Mouse (Mus musculus) large intestine, adult 2 months (tissue): ENCODE results near the gene Gstp3. TPM values are rescaled to one million over a fixed set of nuclear protein-coding genes. Genes with fewer than 3 reads are reported as not detected.

Experiments
- DNase-seq: peaks from one replicate; pipeline ENCODE4 v3.0.0-alpha.2; 2012; ENCODE audit warnings: low read depth, low spot score
- WGBS: fragments of 180-500 bp; shearing (Covaris S2); methylation state at CpG from one replicate; pipeline ENCODE4 v1.1.7; 2018; 5-methylcytosine and 5-hydroxymethylcytosine counted together
- polyA plus RNA-seq: library from polyadenylated mRNA; depleted of rRNA; stranded (reverse); fragments of >200 nt; gene quantifications from 2 replicates; pipeline ENCODE4 v1.2.3, GENCODE M21; 2012; rRNA removed

Gstp3 gene
- 19.4 and 21.9 TPM in 2 replicates for polyA plus RNA-seq

DNA sequence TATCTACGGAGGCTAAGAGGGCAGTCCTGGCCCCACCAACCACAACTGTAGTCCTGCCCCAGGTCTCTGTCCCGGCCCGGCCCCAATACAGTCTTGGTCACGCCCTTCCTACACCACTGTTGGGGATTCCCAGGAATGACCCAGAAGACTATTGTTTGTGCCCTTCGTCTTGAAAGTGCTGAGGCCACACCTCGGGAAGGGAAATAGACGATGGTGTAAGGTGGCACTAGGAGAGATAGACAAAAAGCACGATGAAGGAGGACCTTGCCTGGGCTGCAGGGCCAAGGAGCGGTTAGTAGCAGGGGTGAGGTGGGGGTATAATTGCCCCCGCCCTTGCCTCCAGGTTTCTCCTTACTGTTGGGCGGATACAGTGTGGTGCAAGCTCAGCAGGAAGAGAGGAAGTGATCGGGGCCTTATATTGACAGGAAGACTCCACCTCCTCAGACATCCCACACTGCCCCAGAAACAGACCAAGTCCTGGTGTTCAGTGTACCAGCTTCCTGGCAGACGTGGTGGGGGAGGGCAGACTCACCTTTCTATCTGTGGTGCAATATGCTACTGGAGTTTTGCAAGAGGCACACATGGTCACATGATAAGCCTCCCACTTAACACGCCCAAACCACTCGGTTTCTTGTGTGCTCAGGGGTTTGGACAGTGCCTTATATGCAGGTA, at the start of gene Gstp3:
Gene Gstp3, minus strand, starts transcription at position 501 of the 672 bp plus-strand sequence.
- WGBS: 31% methylated on average over 15 of the region's 15 CpGs
- no peak for DNase-seq

- 85% methylated on average over 9 of the region's 9 CpGs for whole genome bisulfite sequencing
These were observed 49.2 kb upstream of the Gstp3 start for GRCm38 (mm10) chr19:4108535-4108934.

DNA sequence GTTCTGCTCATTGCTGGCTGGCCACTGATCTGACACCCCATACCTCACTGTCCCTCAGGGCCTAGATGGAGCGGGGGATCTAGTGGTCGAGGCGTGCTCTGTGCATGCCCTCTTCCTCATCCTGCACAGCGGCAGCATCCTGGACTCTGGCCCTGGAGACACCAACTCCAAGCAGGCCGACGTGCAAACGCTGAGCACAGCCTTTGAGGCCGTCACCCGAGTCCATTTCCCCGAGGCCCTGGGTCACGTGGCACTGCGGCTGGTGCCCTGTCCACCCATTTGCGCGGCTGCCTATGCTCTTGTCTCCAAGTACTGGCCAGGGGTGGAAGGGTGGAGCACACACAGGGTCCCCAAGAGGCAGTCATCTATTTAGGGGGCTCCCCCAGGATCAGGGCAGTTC, 47.3 kb upstream of the Gstp3 start:
- WGBS: 93% methylated on average over 14 of the region's 14 CpGs
- DNase-seq: no peak

More at GRCm38 (mm10) chr19:4108535-4108934, 49.2 kb upstream of the Gstp3 start:
- DNase-seq: no peak

DNA sequence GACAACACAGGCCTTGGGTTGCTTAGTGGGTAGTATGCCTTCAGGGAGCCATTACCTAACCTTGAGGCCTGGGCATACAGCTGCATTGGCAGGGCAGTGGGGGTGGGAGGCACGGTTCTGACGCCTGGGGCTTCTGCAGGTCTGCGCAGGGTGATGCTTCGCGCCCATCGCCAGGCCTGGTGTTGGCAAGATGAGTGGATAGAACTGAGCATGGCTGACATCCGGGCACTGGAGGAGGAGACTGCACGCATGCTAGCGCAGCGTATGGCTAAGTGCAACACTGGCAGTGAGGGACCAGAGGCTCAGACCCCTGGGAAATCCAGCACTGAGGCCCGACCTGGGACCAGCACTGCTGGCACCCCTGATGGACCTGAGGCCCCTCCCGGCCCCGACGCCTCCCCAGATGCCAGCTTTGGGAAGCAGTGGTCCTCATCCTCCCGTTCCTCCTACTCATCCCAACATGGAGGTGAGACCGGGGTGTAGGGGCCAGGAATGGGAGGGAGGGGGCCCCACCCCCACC, 45.4 kb upstream of the Gstp3 start:
- 94% methylated on average over 16 of the region's 16 CpGs for WGBS
- no peak for DNase-seq

- DNase-seq: no peak
- 82% methylated on average over 3 of the region's 3 CpGs for WGBS
These were observed 44.4 kb upstream of the Gstp3 start for GRCm38 (mm10) chr19:4103792-4104191.

DNA sequence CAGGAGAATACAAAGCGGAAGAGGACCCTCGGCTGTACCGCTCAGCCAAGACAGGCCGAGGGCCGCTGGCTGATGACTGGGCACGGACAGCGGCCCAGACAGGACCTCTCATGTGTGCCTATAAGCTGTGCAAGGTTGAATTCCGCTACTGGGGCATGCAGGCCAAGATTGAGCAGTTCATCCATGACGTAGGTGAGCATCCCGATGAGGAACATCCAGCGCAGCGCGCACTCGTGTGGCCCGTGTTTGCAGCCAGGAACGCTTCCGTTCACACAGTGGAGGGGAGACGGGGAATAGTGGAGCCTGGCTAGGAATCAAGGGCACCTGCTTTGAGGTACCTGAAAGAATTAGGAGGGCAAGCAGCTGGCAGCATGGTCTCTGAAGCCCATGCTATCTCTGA, 43.9 kb upstream of the Gstp3 start:
- no peak for DNase-seq
- 97% methylated on average over 18 of the region's 18 CpGs for WGBS

- WGBS: 95% methylated on average over 12 of the region's 12 CpGs
- no peak for DNase-seq
These were observed 43.3 kb upstream of the Gstp3 start for GRCm38 (mm10) chr19:4102626-4103025.

DNA sequence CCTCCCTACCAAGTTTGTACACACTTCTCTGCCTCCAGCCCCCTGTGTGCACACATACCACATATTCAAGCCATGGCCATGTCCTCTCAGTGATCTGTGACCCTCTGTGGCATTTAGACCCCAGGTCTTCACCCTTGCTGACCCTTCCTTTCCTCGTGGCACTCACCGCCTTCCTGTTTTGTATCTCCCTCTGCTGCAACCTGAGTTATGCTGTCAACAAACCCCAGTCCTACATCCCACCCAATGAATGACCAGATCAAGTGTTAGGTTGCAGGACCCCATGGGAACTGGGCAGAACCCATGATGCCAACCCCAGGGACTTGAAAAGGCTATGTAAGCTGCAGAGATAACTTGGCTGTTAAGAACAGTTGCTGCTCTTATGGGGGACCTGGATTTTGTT, 42.7 kb upstream of the Gstp3 start:
- DNase-seq: no peak
- 92% methylated on average over 2 of the region's 2 CpGs for WGBS

- 95% methylated on average over 6 of the region's 6 CpGs for WGBS
- DNase-seq: no peak
These were observed 42.1 kb upstream of the Gstp3 start for GRCm38 (mm10) chr19:4101466-4101865.

DNA sequence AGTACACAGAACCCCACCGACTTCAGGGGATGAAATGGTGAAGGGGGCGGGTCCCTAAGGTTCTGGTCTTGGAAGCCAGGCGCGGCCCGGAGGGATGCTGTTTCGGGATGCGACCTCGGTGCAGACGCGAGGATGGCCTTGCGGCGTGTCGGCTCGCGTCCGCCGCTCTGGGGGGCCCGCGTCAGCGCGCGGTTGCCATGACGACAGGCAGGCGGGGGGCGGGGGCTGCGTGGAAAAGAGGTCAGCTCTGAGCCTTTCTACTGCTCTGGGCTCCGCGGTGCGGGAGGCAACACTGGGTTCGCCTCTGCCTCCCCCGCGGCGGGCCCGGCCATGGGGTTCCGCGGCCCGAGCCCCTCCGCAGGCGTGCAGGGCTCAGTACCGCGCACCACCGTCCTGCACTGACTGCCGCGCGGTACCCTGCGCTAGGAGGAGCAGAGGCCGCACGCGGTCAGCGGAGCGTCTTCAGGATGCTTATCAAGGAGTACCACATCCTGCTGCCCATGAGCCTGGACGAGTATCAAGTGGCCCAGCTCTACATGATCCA, 41.4 kb upstream of the Gstp3 start:
- 7% methylated on average over 52 of the region's 52 CpGs for whole genome bisulfite sequencing
- DNase-seq: no peak

GRCm38 (mm10) chr19:4099837-4100717, 40.7 kb upstream of the Gstp3 start, which contains the start of gene Pitpnm1:
Gene Pitpnm1 (plus strand): TSS chr19:4099998.
- 1% methylated on average over 53 of the region's 53 CpGs for WGBS
- DNase-seq: no peak

- peak; percentile 94 for DNase-seq
- 4% methylated on average over 9 of the region's 9 CpGs for WGBS
These were observed 39.7 kb upstream of the Gstp3 start for GRCm38 (mm10) chr19:4099056-4099455.

DNA sequence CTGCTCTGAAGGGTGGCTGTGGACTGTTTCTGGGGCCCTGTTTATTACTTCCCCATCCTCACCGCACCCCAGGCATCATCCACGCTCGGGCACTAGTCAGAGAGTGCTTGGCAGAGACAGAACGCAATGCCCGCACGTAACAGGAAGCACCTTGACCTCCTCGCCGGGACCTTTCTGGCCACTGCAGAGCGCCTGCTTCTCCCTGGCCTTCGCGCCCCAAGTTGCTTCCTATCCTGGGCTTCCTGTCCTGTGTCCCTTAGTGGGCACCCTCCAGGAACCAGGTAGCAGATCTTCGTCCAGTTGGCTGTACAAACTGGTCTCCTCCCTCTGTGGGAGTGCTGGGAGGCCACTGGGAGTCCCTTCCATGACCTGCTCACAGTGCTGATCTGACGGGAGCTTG, 39.1 kb upstream of the Gstp3 start:
- DNase-seq: no peak

DNA sequence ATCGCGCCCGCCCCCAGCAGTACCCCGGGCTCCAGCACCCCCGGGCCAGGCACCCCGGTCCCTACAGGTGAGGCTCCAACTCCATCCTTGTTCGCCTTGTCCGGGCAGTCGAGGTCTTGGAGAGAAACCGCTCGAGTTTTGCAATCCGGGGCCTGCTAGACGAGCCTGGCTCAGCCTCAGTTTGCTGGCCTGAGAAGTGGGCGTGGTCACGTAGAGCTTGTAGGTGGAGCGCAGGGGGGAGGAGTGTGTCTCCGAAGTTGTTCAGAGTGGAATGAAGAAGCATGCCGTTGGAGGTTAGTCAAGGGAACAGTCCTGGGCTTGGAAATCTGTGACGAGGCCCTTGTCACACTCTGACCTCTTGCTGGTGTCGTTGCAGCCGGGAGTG, 38.1 kb upstream of the Gstp3 start:
- 1% methylated on average over 21 of the region's 21 CpGs for WGBS
- no peak for DNase-seq

More for the DNA sequence above, 39.1 kb upstream of the Gstp3 start:
- 66% methylated on average over 13 of the region's 13 CpGs for WGBS

DNA sequence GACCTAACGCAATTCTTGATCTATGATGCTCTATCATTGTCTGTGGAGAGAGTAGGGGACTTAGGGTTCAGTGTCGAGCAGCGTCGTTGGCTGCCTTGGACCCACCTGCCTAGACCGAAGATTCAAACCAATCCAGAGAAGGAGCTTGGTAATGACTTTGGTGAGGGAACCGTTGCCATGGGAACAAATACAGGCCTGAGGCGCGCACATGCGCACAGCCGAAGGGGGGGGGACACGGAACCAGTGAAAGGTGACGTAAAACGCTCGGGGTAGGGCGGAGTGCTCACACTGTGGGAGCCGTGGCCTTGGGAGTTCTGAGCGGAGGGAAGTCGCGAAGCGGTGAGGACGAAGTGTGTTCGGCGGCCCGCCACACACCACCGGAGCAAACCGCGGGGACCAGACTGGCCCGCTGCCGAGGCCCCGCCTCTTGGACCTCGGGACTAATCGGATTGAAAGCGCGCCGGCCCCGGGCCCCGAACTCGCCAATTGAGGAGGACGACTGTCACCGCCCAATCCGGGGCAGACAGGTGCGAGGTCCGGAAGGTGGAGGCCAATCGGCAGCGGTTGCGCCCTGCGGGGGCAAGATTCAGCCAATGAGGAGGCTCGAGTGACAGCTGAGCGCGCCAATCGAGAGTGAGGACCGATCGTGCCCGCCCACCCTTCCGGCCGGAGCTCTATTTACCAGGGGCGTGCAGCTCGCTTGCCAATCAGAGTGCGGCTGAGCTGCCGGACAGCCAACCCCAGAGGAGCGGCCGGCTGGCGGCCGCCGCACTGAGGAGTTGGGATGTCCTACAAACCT, 37.5 kb upstream of the Gstp3 start, which contains the start of gene Cdk2ap2:
Gene Cdk2ap2, plus strand, starts transcription at position 541 of the 799 bp plus-strand sequence.
- under 1% methylated on average over 65 of the region's 65 CpGs for WGBS
- DNase-seq: peak; percentile 90

DNA sequence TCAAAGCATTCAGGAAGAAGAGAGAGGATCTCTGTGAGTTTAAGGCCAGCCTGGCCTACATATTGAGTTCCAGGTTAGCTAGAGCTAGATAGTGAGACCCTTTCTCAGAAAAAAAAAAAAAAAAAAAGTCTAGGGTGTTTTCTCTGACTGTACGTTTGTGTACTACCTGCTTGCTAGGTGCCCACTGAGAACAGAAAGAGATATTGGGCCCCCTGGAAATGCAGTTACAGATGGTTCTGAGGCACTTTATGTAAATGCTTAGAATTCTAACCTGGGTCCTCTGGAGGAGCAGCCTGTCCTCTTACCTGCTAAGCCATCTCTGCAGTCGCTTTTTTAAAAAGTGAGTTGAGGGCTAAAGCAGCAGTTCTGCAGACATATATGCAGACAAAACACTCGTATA, 36.4 kb upstream of the Gstp3 start:
- no peak for DNase-seq
- WGBS: 82% methylated on average over 3 of the region's 3 CpGs

DNA sequence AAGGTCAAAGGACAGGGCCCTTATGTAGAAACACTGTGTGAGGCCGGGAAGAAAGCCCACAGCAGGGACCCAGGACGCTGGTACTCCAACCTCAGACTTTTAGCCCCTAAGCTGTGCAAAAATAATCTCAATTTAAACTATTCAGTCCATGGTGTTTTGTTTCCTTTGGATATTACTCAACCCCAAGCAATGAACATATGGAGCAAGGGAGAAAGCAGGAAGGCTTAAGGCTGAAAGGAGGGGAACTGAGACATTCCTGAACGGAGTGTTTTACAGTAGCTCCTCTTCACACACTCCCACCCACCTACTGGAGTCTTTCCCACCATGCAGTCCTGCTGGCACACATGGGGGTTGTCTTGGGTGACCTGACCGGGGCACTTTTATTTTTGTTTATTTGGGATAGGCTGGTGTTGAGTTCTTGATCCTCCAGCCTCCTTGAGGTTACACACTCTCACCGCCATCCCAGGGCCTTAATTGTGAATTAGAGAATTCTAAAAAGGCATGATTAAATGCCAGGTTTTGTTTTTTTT, 35.5 kb upstream of the Gstp3 start:
- WGBS: 69% methylated on average over 5 of the region's 5 CpGs
- DNase-seq: no peak

GRCm38 (mm10) chr19:4094348-4094747, 35.0 kb upstream of the Gstp3 start:
- no peak for DNase-seq
- WGBS: 32% methylated on average over 3 of the region's 3 CpGs

GRCm38 (mm10) chr19:4093772-4094171, 34.4 kb upstream of the Gstp3 start:
- WGBS: 32% methylated on average over 7 of the region's 7 CpGs
- DNase-seq: no peak
